Mouse (Mus musculus) layer of hippocampus, postnatal 25 days (tissue): Measurements from ENCODE around the gene Nyap2. TPM values are rescaled to one million over a fixed set of nuclear protein-coding genes. Genes with fewer than 3 reads are reported as not detected.
"Not testable (repeated sequence)": the region's sequence is repeated elsewhere in the genome, so short reads cannot be mapped to it uniquely, and the experiment has no call there.

ENCODE experiments used
- DNase-seq, 2 experiments: peaks; one replicate each; pipeline ENCODE4 v3.0.0; 2022; ENCODE audit warnings: mixed read lengths in 2 of 2, low spot score in 1 of 2; ENCODE audit errors: extremely low spot score in 1 of 2
- total RNA-seq, 2 experiments: library from RNA; stranded (reverse); gene quantifications; 2 replicates each; pipeline ENCODE4 v1.2.3; 2021

Nyap2 gene
- total RNA-seq, 2 experiments from 2014 or later: 19.9 to 23.6 TPM

GRCm38 (mm10) chr1:81173303-81173702 is 96.6 kb downstream of the Nyap2 start:
- DNase-seq: no peak

- DNase-seq: no peak
Measured at GRCm38 (mm10) chr1:81179725-81180124, 103.0 kb downstream of the Nyap2 start.

DNA sequence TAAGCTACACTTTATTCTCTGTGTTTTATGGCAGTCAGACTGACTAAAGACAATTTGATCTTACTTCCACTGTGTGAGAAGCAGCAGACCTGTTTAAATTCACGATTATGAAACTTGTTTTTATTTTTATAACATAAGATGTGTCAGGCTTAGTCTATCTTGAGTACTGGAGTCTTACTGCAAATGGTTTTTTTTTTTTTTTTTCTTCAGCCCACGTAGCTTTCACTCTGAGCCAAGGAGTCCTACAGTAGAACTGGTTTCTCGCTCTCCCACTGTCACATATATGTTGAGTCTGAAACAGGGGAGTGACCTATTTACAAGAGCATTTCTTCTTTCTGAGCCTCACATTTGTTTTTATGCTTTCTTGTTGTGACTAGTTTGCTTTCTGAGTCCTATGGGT is 103.9 kb downstream of the Nyap2 start:
- no peak for DNase-seq

DNA sequence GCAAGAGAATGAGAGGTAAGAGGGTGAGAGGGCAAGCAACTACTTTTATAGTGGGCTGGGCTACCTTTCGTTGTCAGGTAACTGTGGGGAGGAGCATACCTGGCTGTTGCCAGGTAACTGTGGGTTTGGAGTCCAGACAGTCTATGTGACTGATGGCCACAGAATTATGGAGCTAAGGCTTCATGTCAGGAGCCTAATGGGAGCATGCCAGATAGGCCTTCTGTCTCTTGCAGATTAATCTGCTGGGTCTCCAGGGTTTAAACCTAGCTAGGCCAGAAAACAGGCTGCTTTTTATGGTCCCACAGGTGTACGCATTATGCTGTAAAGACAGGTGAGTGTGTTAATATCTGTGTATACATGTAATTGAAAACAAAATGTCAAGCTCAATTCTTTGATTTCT is 132.8 kb downstream of the Nyap2 start:
- DNase-seq: no peak

DNA sequence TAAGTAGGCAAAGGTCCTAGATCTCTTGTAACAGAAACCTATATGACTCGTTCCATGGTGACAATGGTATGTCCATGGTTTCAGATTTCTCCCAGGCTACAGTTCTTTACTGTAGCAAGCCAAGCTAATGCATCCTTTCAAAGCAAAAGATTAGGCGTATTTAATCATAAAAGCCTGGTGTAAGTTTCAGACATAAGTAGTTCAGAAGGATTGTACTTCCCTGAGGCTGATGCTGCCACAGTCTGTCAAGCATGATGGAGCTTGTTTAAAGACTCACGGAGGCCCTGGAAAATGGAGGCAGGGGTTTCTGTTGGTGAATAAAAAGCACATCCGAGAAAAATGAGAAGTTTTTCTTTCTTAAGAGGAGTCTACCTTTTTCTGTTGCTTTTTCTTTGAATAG is 134.7 kb downstream of the Nyap2 start:
- no peak for DNase-seq

DNA sequence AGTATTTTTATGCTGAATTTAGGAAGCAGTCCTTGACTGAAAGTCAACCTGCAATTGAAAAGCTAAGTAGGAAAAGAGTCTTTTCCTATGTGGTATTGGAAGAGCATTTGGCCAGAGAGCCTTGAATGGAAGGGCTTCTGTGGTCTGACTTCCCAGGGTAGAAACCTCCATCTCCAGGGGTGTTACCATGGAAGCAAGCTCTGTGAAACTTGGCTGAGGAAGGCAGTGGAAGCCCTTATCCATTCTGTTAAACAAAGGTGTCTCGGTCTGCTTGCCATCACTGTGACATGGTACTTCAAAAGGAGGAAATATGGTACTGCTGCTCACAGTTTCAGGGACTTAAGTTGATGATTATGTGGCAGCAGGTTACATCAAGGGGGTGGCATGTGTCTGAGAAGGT is 143.0 kb downstream of the Nyap2 start:
- DNase-seq: no peak

DNA sequence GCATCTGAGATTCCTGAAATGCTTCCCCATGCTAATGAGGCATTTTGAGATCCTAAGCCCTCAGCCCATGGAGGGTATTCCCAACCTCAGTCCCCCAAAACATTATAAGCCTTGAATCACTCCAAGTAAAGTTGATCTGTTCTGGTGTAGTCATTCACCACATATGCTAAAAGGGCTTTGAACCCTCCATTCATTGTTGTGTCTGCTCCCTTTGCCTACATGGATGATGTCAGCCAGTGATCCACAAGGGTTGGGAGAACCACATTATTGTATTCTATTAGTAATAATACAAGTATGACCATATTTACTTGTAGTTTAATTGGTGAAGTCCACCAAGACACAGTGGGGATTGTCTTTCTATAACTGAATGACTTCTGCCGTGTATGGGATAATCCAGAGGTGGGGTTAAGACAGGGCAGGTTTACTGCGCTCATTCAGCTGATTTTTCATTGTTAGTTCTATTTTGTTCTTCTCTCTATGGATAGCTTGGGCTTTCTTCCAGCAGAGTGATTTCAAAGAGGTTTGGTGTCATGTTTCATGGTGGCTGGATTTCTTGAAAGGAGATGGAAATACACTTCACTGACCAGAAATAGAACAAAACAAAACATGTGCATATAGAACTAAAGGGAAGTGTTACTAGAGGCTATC is 155.1 kb downstream of the Nyap2 start:
- no peak for DNase-seq

DNA sequence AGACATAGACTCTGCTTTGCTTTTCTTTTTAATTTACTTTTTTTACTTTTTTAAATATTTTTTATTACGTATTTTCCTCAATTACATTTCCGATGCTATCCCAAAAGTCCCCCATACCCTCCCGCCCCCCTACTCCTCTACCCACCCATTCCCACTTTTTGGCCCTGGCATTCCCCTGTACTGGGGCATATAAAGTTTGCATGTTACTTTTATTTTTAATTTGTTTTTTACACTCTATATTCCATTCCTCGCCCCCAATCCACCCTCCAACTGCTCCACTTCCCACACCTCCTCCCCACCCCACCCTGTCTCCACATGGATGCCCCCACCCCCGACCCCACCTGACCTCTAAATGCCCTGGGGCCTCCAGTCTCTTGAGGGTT is 155.6 kb downstream of the Nyap2 start:
- not testable (repeated sequence) for DNase-seq

- DNase-seq: no peak
Measured at GRCm38 (mm10) chr1:81248447-81249205, 171.9 kb downstream of the Nyap2 start.

DNA sequence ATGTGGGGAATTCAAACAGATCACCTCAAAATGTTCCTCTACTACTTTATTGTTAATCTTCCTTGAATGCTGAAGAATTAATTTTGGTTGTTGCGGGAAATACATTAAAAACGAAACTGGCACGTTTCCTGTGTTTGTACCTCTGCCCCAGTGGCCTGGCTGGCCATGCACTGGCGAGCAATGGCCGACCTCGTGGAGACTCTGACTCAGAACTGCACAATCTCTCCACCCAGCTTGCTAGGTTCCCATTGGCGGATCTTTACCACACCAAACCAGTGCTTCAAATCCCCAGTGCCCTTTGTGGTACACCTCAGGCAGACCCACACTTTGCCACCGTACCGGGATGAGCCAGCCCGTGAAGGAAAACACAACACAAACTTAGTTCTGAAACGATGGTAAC is 173.3 kb downstream of the Nyap2 start:
- no peak for DNase-seq

DNA sequence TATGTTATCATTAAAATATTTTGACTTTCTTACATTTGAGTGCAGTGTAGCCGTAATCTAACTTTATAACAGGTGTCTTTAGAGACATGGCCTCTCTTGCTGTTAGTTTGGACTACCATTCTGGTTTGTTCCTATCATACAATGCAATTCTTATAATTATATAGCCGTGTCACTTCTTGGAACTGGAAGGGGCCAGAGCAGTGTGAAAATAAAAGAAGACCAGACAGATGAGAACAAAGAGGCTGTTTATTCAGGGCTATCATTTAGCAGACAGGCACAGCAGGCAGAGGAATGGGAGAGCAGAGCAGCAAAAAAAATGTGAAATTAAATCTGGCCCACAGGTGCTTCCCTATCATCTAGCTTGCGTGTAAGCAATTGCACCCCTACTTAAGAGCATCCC is 189.7 kb downstream of the Nyap2 start:
- no peak for DNase-seq

- no peak for DNase-seq
Measured at GRCm38 (mm10) chr1:81280978-81281377, 204.2 kb downstream of the Nyap2 start.

DNA sequence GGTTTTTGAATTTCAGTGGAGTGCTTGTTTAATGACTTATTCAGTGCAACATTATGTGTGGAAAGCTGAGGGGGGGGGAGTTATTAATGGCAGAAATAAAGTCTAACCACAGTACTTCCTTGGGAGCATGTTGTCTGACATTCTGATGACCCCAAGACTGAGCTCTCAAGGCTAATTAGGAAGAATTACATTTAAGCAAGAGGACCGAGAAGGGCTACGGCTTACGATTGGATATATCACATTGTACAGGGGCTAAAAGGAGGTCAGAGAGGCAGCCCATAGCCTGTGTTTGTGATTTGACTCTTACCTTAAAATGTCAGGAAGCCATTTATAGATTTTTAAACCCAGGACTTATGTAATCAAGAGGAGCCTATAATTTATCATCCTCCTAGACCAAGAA is 208.9 kb downstream of the Nyap2 start:
- DNase-seq: no peak

GRCm38 (mm10) chr1:81287088-81287487 is 210.3 kb downstream of the Nyap2 start:
- DNase-seq: no peak

GRCm38 (mm10) chr1:81300735-81301134 is 224.0 kb downstream of the Nyap2 start:
- DNase-seq: no peak

DNA sequence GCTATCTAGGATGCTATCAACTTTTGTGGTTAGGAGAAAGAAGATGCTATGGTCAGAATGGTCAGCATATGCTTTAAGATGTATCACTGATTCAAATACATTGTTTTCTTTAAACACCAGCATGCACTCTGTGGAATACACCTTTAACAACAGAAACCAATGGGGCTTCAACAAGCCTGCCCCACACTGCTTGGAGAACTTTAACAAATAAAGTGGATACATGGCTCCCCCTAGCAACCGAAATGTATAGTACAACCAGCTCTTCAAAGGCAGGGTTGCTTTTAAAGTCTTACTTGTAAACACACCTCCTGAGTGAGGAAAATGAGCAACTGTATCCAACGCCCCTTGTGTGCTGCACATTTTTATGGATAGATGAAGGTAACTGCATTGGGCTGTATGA is 224.9 kb downstream of the Nyap2 start:
- peak in 1 of 2 experiments; percentile 63 for DNase-seq

- no peak for DNase-seq
Measured at GRCm38 (mm10) chr1:81303389-81303788, 226.6 kb downstream of the Nyap2 start.

GRCm38 (mm10) chr1:81307407-81307806 is 230.7 kb downstream of the Nyap2 start:
- no peak for DNase-seq

DNA sequence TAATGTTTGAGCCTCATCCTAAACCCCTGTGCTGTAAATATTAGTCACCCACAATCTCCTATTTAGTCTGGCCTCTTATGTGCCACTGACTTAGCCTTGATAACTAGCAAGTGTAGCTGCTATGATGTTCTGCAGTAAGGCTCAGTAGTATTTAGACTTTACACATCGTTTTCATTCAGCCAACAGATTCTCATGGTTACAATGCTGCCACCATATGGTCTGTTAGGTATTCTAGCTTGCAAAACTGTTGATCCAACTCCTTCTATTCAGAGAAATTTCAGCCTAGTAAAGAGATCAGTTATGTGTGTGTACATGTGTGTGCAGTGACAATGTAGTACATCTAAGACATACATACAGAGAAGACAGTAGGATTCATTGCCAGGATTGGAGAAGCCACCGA is 231.2 kb downstream of the Nyap2 start:
- no peak for DNase-seq

- DNase-seq: peak; percentile 37 to 78
Measured at GRCm38 (mm10) chr1:81310087-81310626, 233.4 kb downstream of the Nyap2 start.

DNA sequence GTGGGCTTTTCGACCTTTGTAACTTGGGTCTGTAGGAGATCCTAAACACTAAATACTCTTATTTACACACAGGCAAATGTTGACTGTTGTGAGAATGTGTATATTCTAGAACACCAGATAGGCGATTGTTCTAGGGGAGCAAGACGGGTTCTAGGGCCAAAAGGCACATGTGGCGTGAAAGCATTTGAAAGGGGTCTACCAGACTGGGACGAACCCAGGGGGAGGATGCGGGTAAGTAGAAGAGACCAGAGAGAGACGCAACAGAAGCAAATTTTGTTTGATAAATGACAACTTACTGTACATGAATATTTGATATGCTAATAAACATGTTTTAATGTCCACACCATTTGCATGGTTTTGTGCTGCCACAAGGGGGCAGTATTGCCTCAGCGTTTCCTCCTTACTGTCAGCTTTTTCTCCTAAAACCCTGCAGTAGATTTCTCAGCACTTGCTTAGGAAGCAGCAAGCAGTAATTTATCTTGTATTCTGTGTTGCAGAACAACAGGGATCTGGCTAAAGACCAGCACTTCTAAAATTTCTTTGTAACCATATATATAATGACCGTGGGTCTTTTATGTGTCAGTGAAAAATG is 239.7 kb downstream of the Nyap2 start:
- DNase-seq: peak; percentile 58 to 82
